Mouse (Mus musculus): Measurements from ENCODE around the gene Lrrc36.

GRCm38 (mm10) chr8:105461085-105461803, 47.9 kb downstream of the Lrrc36 start:
- TF ChIP-seq FLI1 (IDR thresholded peaks at IDR 0.05; ENCODE audit: low read length) (no peak), GATA1 (IDR thresholded peaks at IDR 0.05; ENCODE audit: borderline replicate concordance, low read length) (no peak)
